Mouse (Mus musculus) ES-E14 (cell line): Measurements from ENCODE around the gene Rpf1. TPM values are rescaled to one million over a fixed set of nuclear protein-coding genes. Genes with fewer than 3 reads are reported as not detected.
A peak's percentile ranks its signal among the peaks of the same experiment; 100 is the strongest.

Source experiments
- DNase-seq: peaks from one replicate; pipeline ENCODE4 v3.0.0-alpha.2; 2013; ENCODE audit warnings: low read depth, low spot score
- H3K27ac ChIP-seq: 2 replicates; pipeline ENCODE4 v1.5.1; 2012; ENCODE audit warnings: low read depth, mild to moderate bottlenecking, low read length, moderate library complexity, mixed read lengths; ENCODE audit not compliant: poor library complexity, insufficient read depth, severe bottlenecking
- H3K36me3 ChIP-seq: 2 replicates; pipeline ENCODE4 v1.6.1; 2012; ENCODE audit warnings: mild to moderate bottlenecking, low read length, moderate library complexity, mixed read lengths; ENCODE audit not compliant: control insufficient read depth, poor library complexity, insufficient read depth, severe bottlenecking
- H3K4me1 ChIP-seq, 2 experiments: fragments of 150-350 bp in 1 of 2; sonication (generic) in 1 of 2; 2 replicates each; pipeline ENCODE4 v1.6.1; 2012; ENCODE audit warnings: low read length in 2 of 2, mild to moderate bottlenecking in 1 of 2, mixed read lengths in 1 of 2; ENCODE audit not compliant: control insufficient read depth in 2 of 2, insufficient read depth in 2 of 2, poor library complexity in 1 of 2
- H3K4me3 ChIP-seq, 2 experiments: fragments of 150-350 bp in 1 of 2; sonication (generic) in 1 of 2; 2 replicates each; pipeline ENCODE4 v1.5.1; 2012; ENCODE audit warnings: low read length in 2 of 2, low read depth in 1 of 2, mild to moderate bottlenecking in 1 of 2, mixed read lengths in 1 of 2; ENCODE audit not compliant: insufficient read depth in 1 of 2, poor library complexity in 1 of 2, severe bottlenecking in 1 of 2
- H3K9ac ChIP-seq: 2 replicates; pipeline ENCODE4 v1.6.1; 2012; ENCODE audit warnings: low read depth, mild to moderate bottlenecking, low read length, mixed read lengths; ENCODE audit not compliant: poor library complexity, insufficient read depth, severe bottlenecking
- H3K9me3 ChIP-seq: fragments of 150-350 bp; sonication (generic); 2 replicates; pipeline ENCODE4 v1.6.1; 2012; ENCODE audit warnings: low read depth, mild to moderate bottlenecking, low read length; ENCODE audit not compliant: control insufficient read depth, insufficient read depth
- CHD2 ChIP-seq: IDR thresholded peaks from 2 replicates; pipeline ENCODE4 v1.6.1; 2014; ENCODE audit warnings: mild to moderate bottlenecking, low read depth, low read length, inconsistent platforms
- HCFC1 ChIP-seq: IDR thresholded peaks from 2 replicates; pipeline ENCODE4 v1.6.1; 2012; ENCODE audit warnings: low read length, inconsistent platforms, borderline replicate concordance; ENCODE audit not compliant: insufficient read depth
- MAFK ChIP-seq: IDR thresholded peaks from 2 replicates; pipeline ENCODE4 v1.6.1; 2014; ENCODE audit warnings: mild to moderate bottlenecking, low read depth, low read length, inconsistent platforms; ENCODE audit not compliant: insufficient read depth
- ZC3H11A ChIP-seq: IDR thresholded peaks from 2 replicates; pipeline ENCODE4 v1.6.1; 2012; ENCODE audit warnings: low read depth, mild to moderate bottlenecking, inconsistent platforms, low read length, borderline replicate concordance
- ZNF384 ChIP-seq: IDR thresholded peaks from 2 replicates; pipeline ENCODE4 v1.6.1; 2012; ENCODE audit warnings: low read depth, low read length, inconsistent platforms
- in situ Hi-C, 2 experiments: fragments of 600-800 bp; cut with MboI; formaldehyde crosslinking; loops; one replicate each; pipeline ENCODE4 v1.15.1; 2025; ENCODE audit warnings: low sequenced_read_pairs in 2 of 2, inconsistent platforms in 1 of 2; ENCODE audit not compliant: unreplicated experiment in 2 of 2
- total RNA-seq: library from RNA; depleted of rRNA; stranded (reverse); fragments of 300-350 nt; gene quantifications from 2 replicates; pipeline ENCODE4 v1.2.3, GENCODE M21; 2012

Rpf1 gene
- total RNA-seq, 1 experiment = 64.9 TPM

GRCm38 (mm10) chr3:146482044-146482443 lies 39.2 kb downstream of the Rpf1 start:
- Histone ChIP-seq H3K4me3 (no peak overlapping the region), H3K4me1 (no peaks in the 10 kb centered on the region), H3K9me3 (no peaks in the 10 kb centered on the region), H3K27ac (no peak overlapping the region), H3K9ac (no peak overlapping the region), H3K36me3 (no peaks in the 10 kb centered on the region)
- in situ Hi-C loops = no loop called here
- DNase-seq = no peak
- no peak for TF ChIP-seq HCFC1
- TF ChIP-seq MAFK = no peak
- TF ChIP-seq ZNF384 = no peak
- no peak for TF ChIP-seq CHD2
- no peak for TF ChIP-seq ZC3H11A

GRCm38 (mm10) chr3:146474428-146474827 lies 46.8 kb downstream of the Rpf1 start:
- Histone ChIP-seq H3K4me3 (no peak overlapping the region), H3K36me3 (no peaks in the 10 kb centered on the region), H3K9ac (no peak overlapping the region), H3K9me3 (no peaks in the 10 kb centered on the region), H3K27ac (no peak overlapping the region), H3K4me1 (peaks cover 0 to 4% of the 10 kb centered on the region in 2 experiments; a peak in 1 of 4 replicates)
- TF ChIP-seq CHD2 (no peak), ZC3H11A (no peak), MAFK (no peak), HCFC1 (no peak), ZNF384 (no peak)
- DNase-seq = no peak
- in situ Hi-C loops = no loop called here

DNA sequence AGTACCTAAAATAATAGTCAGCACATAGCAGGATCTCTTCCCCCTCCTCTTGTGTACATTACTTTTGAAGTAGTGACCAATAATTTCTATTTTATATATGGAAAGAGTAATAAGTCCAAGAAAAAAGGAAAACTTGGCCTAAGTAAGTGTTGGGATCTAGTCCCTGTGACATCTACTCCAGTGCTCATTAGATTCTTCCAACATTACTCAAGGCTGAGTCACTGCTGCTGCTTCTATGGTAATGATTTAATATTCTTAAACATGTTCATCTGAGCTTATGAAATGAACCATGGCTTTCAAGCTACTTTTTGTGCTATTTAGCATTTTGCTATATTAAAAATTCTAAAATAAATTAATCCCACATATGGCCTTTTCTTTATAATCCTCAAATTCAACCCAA lies 47.5 kb downstream of the Rpf1 start:
- no peak overlapping the region for H3K27ac ChIP-seq
- no peaks in the 10 kb centered on the region for H3K36me3 ChIP-seq
- no peak overlapping the region for H3K4me3 ChIP-seq
- no peak overlapping the region for H3K9ac ChIP-seq
- peaks cover 0 to 4% of the 10 kb centered on the region in 2 experiments; a peak in 2 of 4 replicates for H3K4me1 ChIP-seq
- TF ChIP-seq MAFK (no peak), ZC3H11A (no peak), ZNF384 (no peak), HCFC1 (no peak), CHD2 (no peak)
- in situ Hi-C loops = no loop called here
- no peak for DNase-seq
- H3K9me3 ChIP-seq = no peaks in the 10 kb centered on the region

DNA sequence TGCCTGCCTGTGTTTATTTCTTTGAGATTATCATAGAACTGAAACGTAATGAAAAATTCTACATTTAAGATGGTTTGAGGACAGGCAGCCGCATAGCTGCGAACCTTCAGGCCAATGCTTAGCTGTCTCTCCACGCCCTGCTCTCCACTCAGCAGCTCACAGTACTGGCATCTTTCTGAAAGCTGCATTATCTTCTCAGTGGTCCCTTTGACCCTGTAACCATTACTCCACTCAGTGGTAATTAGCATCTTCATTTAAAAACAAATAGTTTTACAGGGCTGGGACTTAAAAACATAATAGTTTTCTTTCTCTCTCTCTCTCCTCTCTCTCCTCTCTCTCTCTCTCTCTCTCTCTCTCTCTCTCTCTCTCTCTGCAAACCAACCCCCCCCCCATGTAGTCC lies 48.6 kb downstream of the Rpf1 start:
- no peaks in the 10 kb centered on the region for H3K9me3 ChIP-seq
- TF ChIP-seq HCFC1 = no peak
- TF ChIP-seq MAFK = no peak
- TF ChIP-seq CHD2 = no peak
- no peak for TF ChIP-seq ZC3H11A
- no peak for TF ChIP-seq ZNF384
- peaks cover 0 to 4% of the 10 kb centered on the region in 2 experiments; a peak in 2 of 4 replicates for H3K4me1 ChIP-seq
- no peak overlapping the region for H3K9ac ChIP-seq
- H3K27ac ChIP-seq = no peak overlapping the region
- no peak overlapping the region for H3K4me3 ChIP-seq
- no peak for DNase-seq
- H3K36me3 ChIP-seq = no peaks in the 10 kb centered on the region
- in situ Hi-C loops = no loop called here

- Histone ChIP-seq H3K4me3 (no peak overlapping the region), H3K9ac (no peak overlapping the region), H3K4me1 (peaks cover 0 to 4% of the 10 kb centered on the region in 2 experiments; a peak in 2 of 4 replicates), H3K27ac (no peak overlapping the region), H3K9me3 (no peaks in the 10 kb centered on the region), H3K36me3 (no peaks in the 10 kb centered on the region)
- TF ChIP-seq MAFK (no peak), CHD2 (0 out of 2 replicates have a peak, but pooled peaks have one; percentile 42)
- in situ Hi-C loops = no loop called here
- no peak for DNase-seq
Measured at GRCm38 (mm10) chr3:146469226-146469625, 52.0 kb downstream of the Rpf1 start.
